Mouse (Mus musculus) hindbrain, embryonic 12.5 days (tissue): ENCODE measurements at regions not wholly inside any gene's neighbourhood (a gene's known extent, or its start where the extent isn't known, plus 50 kb on each side); places are given as distances from the start of the nearest gene placed in this dataset.

Experiments
- ATAC-seq: fragments of 200-750 bp; cut with Nextera tagmentation; 2 replicates; pipeline ENCODE4 v1.8.0; 2017; ENCODE audit warnings: moderate TSS enrichment; ENCODE audit not compliant: low FRiP score
- H3K27ac ChIP-seq: fragments of 300-500 bp; sonication (generic); 2 replicates; pipeline ENCODE4 v1.5.1; 2016; ENCODE audit warnings: mild to moderate bottlenecking
- H3K27me3 ChIP-seq: fragments of 300-500 bp; sonication (generic); 2 replicates; pipeline ENCODE4 v1.6.1; 2016; ENCODE audit warnings: mild to moderate bottlenecking
- H3K36me3 ChIP-seq: fragments of 300-500 bp; sonication (generic); 2 replicates; pipeline ENCODE4 v1.6.1; 2016; ENCODE audit warnings: mild to moderate bottlenecking
- H3K4me1 ChIP-seq: fragments of 300-500 bp; sonication (generic); 2 replicates; pipeline ENCODE4 v1.6.1; 2016
- H3K4me2 ChIP-seq: fragments of 300-500 bp; sonication (generic); replicated peaks from 2 replicates; pipeline ENCODE4 v1.6.1; 2016; ENCODE audit warnings: mild to moderate bottlenecking
- H3K4me3 ChIP-seq: fragments of 300-500 bp; sonication (generic); 2 replicates; pipeline ENCODE4 v1.5.1; 2016; ENCODE audit warnings: mild to moderate bottlenecking
- H3K9ac ChIP-seq: fragments of 300-500 bp; sonication (generic); 2 replicates; pipeline ENCODE4 v1.6.1; 2016; ENCODE audit warnings: mild to moderate bottlenecking, moderate library complexity
- H3K9me3 ChIP-seq: fragments of 300-500 bp; sonication (generic); replicated peaks from 2 replicates; pipeline ENCODE4 v1.6.1; 2016; ENCODE audit warnings: mild to moderate bottlenecking
- WGBS: fragments of 180-500 bp; shearing (Covaris S2); methylation state at CpG from one replicate; pipeline ENCODE4 v1.1.7; 2016; 5-methylcytosine and 5-hydroxymethylcytosine counted together

GRCm38 (mm10) chr10:96756355-96757084 lies 139.7 kb downstream of the Btg1 start:
- Histone ChIP-seq H3K9me3 (no peaks in the 10 kb centered on the region), H3K4me2 (no peak overlapping the region), H3K27me3 (no peaks in the 10 kb centered on the region), H3K4me1 (peaks cover 31% of the 10 kb centered on the region), H3K4me3 (no peak overlapping the region), H3K9ac (no peak overlapping the region), H3K27ac (no peak overlapping the region), H3K36me3 (no peaks in the 10 kb centered on the region)
- 56% methylated on average over 5 of the region's 5 CpGs for WGBS
- ATAC-seq: no peak

DNA sequence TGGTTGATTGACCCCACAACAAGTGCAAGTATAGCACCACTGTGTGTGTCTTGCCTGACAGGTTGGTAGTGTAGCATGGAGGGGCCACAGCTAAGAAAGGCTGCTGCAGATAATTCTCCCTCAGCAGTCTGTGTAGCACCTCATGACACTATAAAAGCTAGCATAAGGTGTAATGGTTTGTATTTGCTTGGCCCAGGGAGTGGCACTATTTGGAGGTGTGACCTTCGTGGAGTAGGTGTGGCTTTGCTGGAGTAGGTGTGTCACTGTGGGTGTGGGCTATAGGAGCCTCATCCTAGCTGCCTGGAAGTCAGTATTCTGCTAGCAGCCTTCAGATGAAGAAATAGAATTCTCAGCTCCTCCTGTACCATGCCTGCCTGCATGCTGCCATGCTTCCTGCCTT lies 140.5 kb downstream of the Btg1 start:
- no peak overlapping the region for H3K9ac ChIP-seq
- peaks cover 24% of the 10 kb centered on the region for H3K4me1 ChIP-seq
- H3K27ac ChIP-seq: no peak overlapping the region
- no peak overlapping the region for H3K4me3 ChIP-seq
- H3K36me3 ChIP-seq: no peaks in the 10 kb centered on the region
- no peaks in the 10 kb centered on the region for H3K9me3 ChIP-seq
- ATAC-seq: no peak
- 88% methylated on average over 1 of the region's 1 CpGs for WGBS
- H3K27me3 ChIP-seq: no peaks in the 10 kb centered on the region
- no peak overlapping the region for H3K4me2 ChIP-seq

DNA sequence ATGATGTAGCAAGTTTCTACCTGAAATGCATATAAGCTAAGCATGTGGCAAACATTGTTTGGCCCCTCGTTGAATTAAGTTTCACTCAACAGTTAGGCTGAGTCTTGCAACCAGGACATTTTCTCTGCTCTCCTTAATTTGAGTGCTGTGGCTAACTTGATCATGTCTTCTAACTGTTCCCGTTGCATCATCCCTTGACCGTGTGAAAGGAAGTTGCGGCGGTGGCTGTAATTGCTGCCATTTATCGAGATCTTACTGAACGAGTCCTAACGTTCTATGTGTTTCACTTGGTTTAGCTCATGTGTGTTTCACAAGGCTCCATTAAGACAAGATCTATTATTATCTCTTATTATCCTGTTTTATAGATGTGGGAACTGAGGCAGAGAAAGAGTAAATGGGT lies 144.8 kb downstream of the Btg1 start:
- Histone ChIP-seq H3K4me2 (no peak overlapping the region), H3K9ac (no peak overlapping the region), H3K27me3 (no peaks in the 10 kb centered on the region), H3K27ac (no peak overlapping the region), H3K4me3 (no peak overlapping the region), H3K36me3 (no peaks in the 10 kb centered on the region), H3K4me1 (no peaks in the 10 kb centered on the region), H3K9me3 (no peaks in the 10 kb centered on the region)
- 94% methylated on average over 8 of the region's 8 CpGs for WGBS
- ATAC-seq: no peak

- no peaks in the 10 kb centered on the region for H3K36me3 ChIP-seq
- H3K27me3 ChIP-seq: no peaks in the 10 kb centered on the region
- no peak overlapping the region for H3K4me3 ChIP-seq
- ATAC-seq: no peak
- no peak overlapping the region for H3K27ac ChIP-seq
- no peak overlapping the region for H3K9ac ChIP-seq
- 85% methylated on average over 5 of the region's 5 CpGs for WGBS
- no peaks in the 10 kb centered on the region for H3K4me1 ChIP-seq
- H3K4me2 ChIP-seq: no peak overlapping the region
- no peaks in the 10 kb centered on the region for H3K9me3 ChIP-seq
These were observed 148.8 kb downstream of the Btg1 start for GRCm38 (mm10) chr10:96765626-96766025.

DNA sequence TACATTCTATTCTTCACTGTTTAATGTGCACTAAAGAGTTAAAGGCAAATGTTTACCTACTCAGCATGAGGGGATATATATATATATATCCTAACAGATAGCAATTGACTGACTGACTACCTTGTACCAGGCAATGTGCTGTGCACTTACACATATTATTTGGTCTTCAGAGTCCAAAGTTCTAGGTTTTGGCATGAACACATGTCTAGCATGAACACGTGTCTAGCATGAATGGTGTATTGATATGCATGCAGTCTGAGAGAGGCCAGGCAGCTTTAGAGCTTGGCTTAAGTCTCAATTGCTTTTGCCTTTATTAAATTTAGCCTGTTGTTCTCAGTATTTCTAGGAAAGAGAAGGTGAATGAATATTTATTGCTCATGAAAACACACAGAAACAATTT lies 161.4 kb downstream of the Btg1 start:
- H3K36me3 ChIP-seq: no peaks in the 10 kb centered on the region
- WGBS: 92% methylated on average over 1 of the region's 1 CpGs
- no peak overlapping the region for H3K9ac ChIP-seq

GRCm38 (mm10) chr10:96783966-96784365 lies 167.2 kb downstream of the Btg1 start:
- Histone ChIP-seq H3K4me3 (no peak overlapping the region), H3K4me1 (no peaks in the 10 kb centered on the region), H3K36me3 (no peaks in the 10 kb centered on the region), H3K4me2 (no peak overlapping the region), H3K9me3 (no peaks in the 10 kb centered on the region), H3K9ac (no peak overlapping the region), H3K27me3 (no peaks in the 10 kb centered on the region), H3K27ac (no peak overlapping the region)
- 90% methylated on average over 5 of the region's 5 CpGs for WGBS
- no peak for ATAC-seq

More for the DNA sequence above, 161.4 kb downstream of the Btg1 start:
- H3K4me2 ChIP-seq: no peak overlapping the region
- no peak overlapping the region for H3K27ac ChIP-seq
- H3K4me3 ChIP-seq: no peak overlapping the region
- H3K4me1 ChIP-seq: no peaks in the 10 kb centered on the region
- no peaks in the 10 kb centered on the region for H3K9me3 ChIP-seq
- H3K27me3 ChIP-seq: no peaks in the 10 kb centered on the region
- ATAC-seq: no peak

- no peak overlapping the region for H3K4me3 ChIP-seq
- no peaks in the 10 kb centered on the region for H3K9me3 ChIP-seq
- no peak overlapping the region for H3K4me2 ChIP-seq
- H3K9ac ChIP-seq: no peak overlapping the region
- H3K36me3 ChIP-seq: no peaks in the 10 kb centered on the region
- no peak for ATAC-seq
- 84% methylated on average over 8 of the region's 8 CpGs for WGBS
- no peaks in the 10 kb centered on the region for H3K27me3 ChIP-seq
- no peak overlapping the region for H3K27ac ChIP-seq
- H3K4me1 ChIP-seq: no peaks in the 10 kb centered on the region
These were observed 170.2 kb downstream of the Btg1 start for GRCm38 (mm10) chr10:96786903-96787571.

- H3K4me3 ChIP-seq: no peak overlapping the region
- 83% methylated on average over 1 of the region's 1 CpGs for WGBS
- ATAC-seq: no peak
These were observed 170.8 kb downstream of the Btg1 start for GRCm38 (mm10) chr10:96787572-96787946.

DNA sequence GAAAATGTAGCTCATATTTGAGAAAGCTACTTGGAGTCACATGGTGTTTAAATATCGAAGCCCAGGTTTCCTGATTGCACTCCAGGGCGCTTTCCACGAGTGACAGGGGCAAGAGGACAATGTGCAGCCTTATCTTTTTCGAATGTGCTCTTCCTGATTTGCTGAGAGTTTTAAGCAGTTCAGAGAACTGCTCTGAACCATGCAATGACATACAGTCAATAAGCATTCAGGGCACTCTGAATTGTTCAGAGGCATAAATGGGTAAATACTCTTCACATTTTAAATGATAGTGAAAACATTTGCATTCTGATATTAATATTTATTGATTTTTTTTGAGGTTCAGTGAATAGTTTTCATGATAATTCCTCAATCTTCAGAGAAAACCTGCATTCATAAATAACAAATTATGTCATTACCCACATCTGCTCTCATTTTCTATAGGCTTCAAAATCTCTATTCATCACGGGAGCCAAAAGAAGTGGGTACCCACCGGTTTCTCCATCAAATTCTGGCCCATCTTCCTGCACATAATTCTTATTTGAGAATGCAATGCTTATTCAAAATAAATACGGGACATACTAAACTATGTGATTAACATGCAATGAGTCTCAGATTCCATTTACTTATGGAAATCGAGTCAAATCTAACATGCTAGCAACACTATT lies 171.7 kb downstream of the Btg1 start:
- Histone ChIP-seq H3K4me1 (no peaks in the 10 kb centered on the region), H3K27me3 (no peaks in the 10 kb centered on the region), H3K4me2 (no peak overlapping the region), H3K9ac (no peak overlapping the region), H3K9me3 (no peaks in the 10 kb centered on the region), H3K4me3 (no peak overlapping the region), H3K27ac (no peak overlapping the region), H3K36me3 (no peaks in the 10 kb centered on the region)
- 77% methylated on average over 8 of the region's 8 CpGs for WGBS
- no peak for ATAC-seq

More at GRCm38 (mm10) chr10:96787572-96787946, 170.8 kb downstream of the Btg1 start:
- Histone ChIP-seq H3K9ac (no peak overlapping the region), H3K36me3 (no peaks in the 10 kb centered on the region), H3K4me1 (no peaks in the 10 kb centered on the region), H3K9me3 (no peaks in the 10 kb centered on the region), H3K27me3 (no peaks in the 10 kb centered on the region), H3K27ac (no peak overlapping the region), H3K4me2 (no peak overlapping the region)

- H3K9me3 ChIP-seq: no peaks in the 10 kb centered on the region
- H3K27me3 ChIP-seq: no peaks in the 10 kb centered on the region
- H3K4me3 ChIP-seq: no peak overlapping the region
- WGBS: 78% methylated on average over 6 of the region's 6 CpGs
- no peak for ATAC-seq
- H3K9ac ChIP-seq: no peak overlapping the region
- H3K4me1 ChIP-seq: no peaks in the 10 kb centered on the region
- H3K36me3 ChIP-seq: no peaks in the 10 kb centered on the region
- no peak overlapping the region for H3K4me2 ChIP-seq
- no peak overlapping the region for H3K27ac ChIP-seq
These were observed 180.3 kb downstream of the Btg1 start for GRCm38 (mm10) chr10:96797116-96797515.

GRCm38 (mm10) chr10:96800801-96801200 lies 184.0 kb downstream of the Btg1 start:
- Histone ChIP-seq H3K9ac (no peak overlapping the region), H3K4me2 (no peak overlapping the region), H3K4me1 (0 out of 2 replicates have a peak, but pooled peaks cover 3% of the 10 kb centered on the region), H3K27me3 (no peaks in the 10 kb centered on the region), H3K36me3 (no peaks in the 10 kb centered on the region), H3K27ac (no peak overlapping the region), H3K4me3 (no peak overlapping the region), H3K9me3 (no peaks in the 10 kb centered on the region)
- 84% methylated on average over 3 of the region's 3 CpGs for WGBS
- no peak for ATAC-seq

DNA sequence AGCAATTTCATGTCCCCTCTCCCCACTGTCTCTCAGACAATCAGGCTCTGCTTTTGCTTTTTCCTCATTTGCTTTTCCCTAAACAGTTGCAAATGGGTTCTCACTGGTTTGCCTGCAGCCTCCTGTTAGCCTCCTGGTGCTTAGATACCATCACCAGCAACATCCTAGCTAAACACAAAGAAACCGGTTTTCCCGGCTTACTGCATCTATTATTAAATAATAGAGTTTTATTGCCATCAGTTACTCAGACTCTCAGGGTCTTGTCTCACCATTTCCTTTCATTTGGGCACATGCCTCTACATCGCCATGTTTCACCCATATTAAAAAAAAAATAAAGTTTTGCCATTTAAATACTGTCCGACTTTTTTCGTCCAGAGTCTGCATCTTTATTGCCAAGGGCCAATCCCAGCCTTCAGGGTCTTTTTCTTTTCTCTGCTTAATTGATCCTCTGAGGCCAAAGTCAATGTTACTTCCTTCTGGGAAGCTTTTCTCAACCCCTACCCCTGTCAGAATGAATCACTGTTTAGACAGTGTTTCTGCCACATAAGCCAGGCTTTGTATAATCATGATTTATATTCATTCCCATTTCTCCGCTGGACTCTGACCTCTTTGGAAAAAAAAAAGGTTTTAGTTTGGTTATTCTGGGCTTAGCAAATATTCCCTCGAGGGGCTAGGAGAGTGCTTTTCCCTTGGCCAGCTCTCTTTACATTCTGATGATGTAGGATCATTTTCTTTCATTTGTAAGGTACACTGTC lies 187.4 kb downstream of the Btg1 start:
- Histone ChIP-seq H3K36me3 (no peaks in the 10 kb centered on the region), H3K4me1 (0 out of 2 replicates have a peak, but pooled peaks cover 3% of the 10 kb centered on the region), H3K27me3 (no peaks in the 10 kb centered on the region), H3K27ac (no peak overlapping the region), H3K9ac (no peak overlapping the region), H3K4me3 (no peak overlapping the region), H3K9me3 (no peaks in the 10 kb centered on the region), H3K4me2 (no peak overlapping the region)
- no peak for ATAC-seq
- 35% methylated on average over 7 of the region's 7 CpGs for WGBS
